Mouse (Mus musculus) kidney, adult 2 months (tissue): ENCODE results near the gene Ehd1. TPM values are rescaled to one million over a fixed set of nuclear protein-coding genes. Genes with fewer than 3 reads are reported as not detected.
A peak's percentile ranks its signal among the peaks of the same experiment; 100 is the strongest.

Experiments
- DNase-seq: peaks from one replicate; pipeline ENCODE4 v3.0.0; 2021
- H3K27ac ChIP-seq: fragments of 200-500 bp; 2 replicates; pipeline ENCODE4 v1.5.1; 2012; ENCODE audit warnings: low read depth, low read length, control low read depth, inconsistent platforms; ENCODE audit not compliant: insufficient read depth
- H3K27me3 ChIP-seq: fragments of 200-500 bp; replicated peaks from 2 replicates; pipeline ENCODE4 v1.6.1; 2012; ENCODE audit warnings: mild to moderate bottlenecking, moderate library complexity, low read length, inconsistent platforms; ENCODE audit not compliant: control insufficient read depth, insufficient read depth
- H3K36me3 ChIP-seq: fragments of 200-500 bp; 2 replicates; pipeline ENCODE4 v1.6.1; 2012; ENCODE audit warnings: mild to moderate bottlenecking, moderate library complexity, low read length, inconsistent platforms; ENCODE audit not compliant: control insufficient read depth, insufficient read depth
- H3K4me1 ChIP-seq: fragments of 200-500 bp; 2 replicates; pipeline ENCODE4 v1.6.1; 2011; ENCODE audit warnings: low read length; ENCODE audit not compliant: control insufficient read depth, insufficient read depth
- H3K4me3 ChIP-seq: fragments of 200-500 bp; 2 replicates; pipeline ENCODE4 v1.5.1; 2011; ENCODE audit warnings: mild to moderate bottlenecking, low read depth, low read length, control low read depth; ENCODE audit not compliant: insufficient read depth
- CTCF ChIP-seq: fragments of 200-500 bp; conservative IDR thresholded peaks from 2 replicates; pipeline ENCODE4 v1.5.1; 2011; ENCODE audit warnings: low read depth, mild to moderate bottlenecking, control low read depth, low read length, moderate library complexity, mixed read lengths; ENCODE audit not compliant: insufficient read depth, insufficient read length
- POLR2A ChIP-seq: fragments of 200-500 bp; IDR thresholded peaks from one replicate; pipeline ENCODE4 v1.6.1; 2011; ENCODE audit warnings: low read depth, low read length, control low read depth
- WGBS: fragments of 180-500 bp; shearing (Covaris S2); methylation state at CpG from one replicate; pipeline ENCODE4 v1.1.7; 2018; 5-methylcytosine and 5-hydroxymethylcytosine counted together
- polyA plus RNA-seq: library from polyadenylated mRNA; depleted of rRNA; stranded (reverse); fragments of >200 nt; gene quantifications from 2 replicates; pipeline ENCODE4 v1.2.3, GENCODE M21; 2012

Gene Ehd1
- polyA plus RNA-seq, 1 experiment, result 224 TPM

DNA sequence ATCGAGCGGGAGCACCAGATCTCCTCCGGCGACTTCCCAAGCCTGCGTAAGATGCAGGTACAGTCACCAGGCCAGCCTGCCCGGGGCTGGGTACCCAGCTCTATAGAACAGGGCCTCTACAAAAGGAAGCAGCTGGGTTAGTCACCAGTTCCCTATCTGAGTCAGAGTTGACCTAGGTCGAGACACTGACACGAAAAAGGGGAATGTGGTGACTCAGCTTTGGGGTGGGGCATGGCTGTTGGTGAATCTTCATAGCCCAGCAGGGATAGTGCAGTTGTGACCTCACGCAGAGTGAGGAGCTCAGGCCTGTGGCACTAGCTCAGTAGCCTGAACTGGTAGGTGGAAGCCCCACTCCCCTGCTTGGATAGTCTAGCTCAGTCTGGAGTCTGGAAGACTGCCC lies 21.1 kb downstream of the Ehd1 start:
- H3K36me3 ChIP-seq, result 0 out of 2 replicates have a peak, but pooled peaks cover 2% of the 10 kb centered on the region
- WGBS, result 66% methylated on average over 9 of the region's 9 CpGs
- no peak overlapping the region for H3K4me3 ChIP-seq
- TF ChIP-seq CTCF (no peak), POLR2A (no peak)
- H3K27me3 ChIP-seq, result no peaks in the 10 kb centered on the region
- no peak overlapping the region for H3K27ac ChIP-seq
- peak; percentile 71 for DNase-seq
- peaks cover 6% of the 10 kb centered on the region; the same call in 1 of the 2 replicates for H3K4me1 ChIP-seq

DNA sequence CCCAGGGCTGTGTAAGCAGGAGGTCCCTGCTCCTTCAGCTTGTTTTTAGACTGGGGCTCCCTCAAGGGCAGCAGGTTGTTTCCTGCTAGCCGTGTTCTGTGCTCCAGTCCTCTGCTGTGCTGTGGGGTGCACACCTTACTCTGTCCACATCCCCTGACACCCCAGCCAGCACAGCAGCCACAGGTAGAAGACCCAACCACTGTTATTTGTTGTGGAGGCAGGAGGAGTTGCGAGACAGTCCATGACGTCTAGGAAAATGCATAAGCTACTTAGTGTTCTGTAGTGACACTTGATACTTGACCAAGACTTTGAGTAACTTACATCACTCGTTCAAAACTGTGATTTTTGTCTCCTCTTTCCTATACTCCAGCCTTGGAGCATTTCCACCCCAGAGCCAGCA lies 22.5 kb downstream of the Ehd1 start:
- Histone ChIP-seq H3K27ac (peak overlapping the region; percentile 10; the same call in 1 of the 2 replicates), H3K4me1 (peaks cover 3% of the 10 kb centered on the region; the same call in 1 of the 2 replicates)
- WGBS, result 50% methylated on average over 4 of the region's 4 CpGs

DNA sequence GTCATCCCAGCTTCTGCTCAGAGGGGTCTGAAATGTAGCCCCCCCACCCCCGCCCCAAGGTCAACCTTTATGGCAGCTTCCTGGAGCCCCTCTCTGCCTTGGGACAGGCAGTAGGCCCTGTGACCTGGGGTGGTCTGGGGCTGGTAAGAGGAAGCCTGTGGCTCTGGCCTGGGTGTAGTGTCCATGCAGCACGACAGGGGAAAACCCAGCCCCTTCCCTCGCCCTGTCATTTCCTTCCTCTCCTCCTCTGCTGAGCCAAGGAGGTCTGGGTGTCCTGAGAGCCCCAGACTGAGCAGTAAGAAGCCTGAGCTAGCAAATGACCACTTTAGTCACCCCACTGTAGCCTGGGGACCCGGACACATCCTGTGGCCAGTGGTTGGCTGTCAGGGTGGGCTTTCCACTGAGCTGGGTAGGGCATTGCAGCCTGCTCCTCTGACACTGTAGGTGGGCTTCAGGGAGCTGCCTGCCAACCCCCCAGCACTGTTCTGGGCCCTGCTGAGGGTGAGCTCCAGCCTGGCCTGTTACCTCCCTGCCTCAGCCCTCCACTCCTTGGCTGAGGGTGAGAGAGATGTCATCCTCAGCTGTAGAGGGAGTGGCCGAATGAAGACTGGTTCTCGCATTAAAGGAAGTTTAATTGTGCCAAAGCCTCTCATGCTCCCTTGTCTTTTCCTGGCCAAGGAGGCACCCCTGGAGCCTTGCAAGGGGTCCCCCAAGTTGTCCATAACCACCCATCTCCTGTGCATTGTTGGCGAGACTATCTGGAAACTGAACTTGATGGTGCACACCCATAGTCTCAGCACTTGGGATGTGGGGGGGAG lies 23.1 kb downstream of the Ehd1 start:
- H3K27me3 ChIP-seq, result no peaks in the 10 kb centered on the region
- peaks cover 5% of the 10 kb centered on the region; the same call in 1 of the 2 replicates for H3K4me1 ChIP-seq
- H3K36me3 ChIP-seq, result 0 out of 2 replicates have a peak, but pooled peaks cover 2% of the 10 kb centered on the region
- H3K27ac ChIP-seq, result peak overlapping the region; percentile 84
- TF ChIP-seq CTCF, result 0 out of 2 replicates have a peak, but pooled peaks have one; percentile 3
- no peak for TF ChIP-seq POLR2A
- peak; percentile 49 for DNase-seq
- no peak overlapping the region for H3K4me3 ChIP-seq
- 71% methylated on average over 7 of the region's 7 CpGs for WGBS

More for the DNA sequence above, 22.5 kb downstream of the Ehd1 start:
- Histone ChIP-seq H3K4me3 (no peak overlapping the region), H3K27me3 (no peaks in the 10 kb centered on the region), H3K36me3 (0 out of 2 replicates have a peak, but pooled peaks cover 2% of the 10 kb centered on the region)
- TF ChIP-seq CTCF (no peak), POLR2A (no peak)
- no peak for DNase-seq

DNA sequence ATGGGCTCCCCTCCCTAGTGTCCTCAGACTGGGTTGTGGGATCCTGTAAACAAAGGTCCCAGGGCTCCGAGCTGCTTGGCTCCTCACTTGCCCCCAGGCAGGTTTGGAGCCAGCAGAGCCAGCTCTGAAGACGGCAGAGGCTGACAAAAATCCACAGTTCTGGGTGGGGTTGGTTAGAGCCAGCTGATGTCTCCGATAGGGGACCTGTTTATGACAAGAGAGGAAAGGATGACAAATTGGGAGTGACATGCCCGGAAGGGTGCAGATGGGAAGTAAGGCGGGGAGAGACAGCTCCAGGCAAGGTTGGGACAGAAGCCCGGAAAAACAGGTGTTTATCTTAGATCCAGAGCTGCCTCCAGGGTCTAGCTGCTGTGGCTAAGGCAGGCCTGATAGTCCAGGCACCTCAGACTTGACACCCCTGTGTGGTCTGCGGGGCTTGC lies 23.9 kb downstream of the Ehd1 start:
- Histone ChIP-seq H3K4me3 (no peak overlapping the region), H3K4me1 (peaks cover 6% of the 10 kb centered on the region; the same call in 1 of the 2 replicates), H3K36me3 (0 out of 2 replicates have a peak, but pooled peaks cover 2% of the 10 kb centered on the region), H3K27ac (peak overlapping the region; percentile 84), H3K27me3 (no peaks in the 10 kb centered on the region)
- TF ChIP-seq CTCF (no peak), POLR2A (no peak)
- peak; percentile 79 for DNase-seq
- WGBS, result 70% methylated on average over 7 of the region's 7 CpGs

DNA sequence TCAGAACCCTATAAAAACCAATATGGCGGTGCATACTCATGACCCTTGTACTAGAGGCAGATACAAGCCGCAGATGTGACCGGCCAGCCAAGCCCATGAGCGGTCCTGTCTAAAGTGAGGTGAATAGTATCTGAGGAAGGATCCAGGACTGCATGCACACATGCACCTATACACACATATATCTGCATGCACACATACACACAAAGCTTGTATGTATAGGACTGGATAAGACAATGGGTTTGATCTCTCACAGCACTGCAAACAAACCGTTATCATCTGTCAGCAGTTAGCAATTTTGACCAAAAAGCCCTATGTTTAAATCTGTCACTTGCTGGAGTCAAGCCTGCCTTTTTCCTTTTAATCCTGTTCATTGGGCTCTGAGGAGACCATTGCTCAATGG lies 25.6 kb downstream of the Ehd1 start:
- H3K4me3 ChIP-seq, result no peak overlapping the region
- H3K4me1 ChIP-seq, result peaks cover 13% of the 10 kb centered on the region
- H3K27me3 ChIP-seq, result no peaks in the 10 kb centered on the region
- no peak overlapping the region for H3K27ac ChIP-seq
- TF ChIP-seq CTCF (no peak), POLR2A (no peak)
- DNase-seq, result no peak
- H3K36me3 ChIP-seq, result 0 out of 2 replicates have a peak, but pooled peaks cover 2% of the 10 kb centered on the region
- 93% methylated on average over 5 of the region's 5 CpGs for WGBS

DNA sequence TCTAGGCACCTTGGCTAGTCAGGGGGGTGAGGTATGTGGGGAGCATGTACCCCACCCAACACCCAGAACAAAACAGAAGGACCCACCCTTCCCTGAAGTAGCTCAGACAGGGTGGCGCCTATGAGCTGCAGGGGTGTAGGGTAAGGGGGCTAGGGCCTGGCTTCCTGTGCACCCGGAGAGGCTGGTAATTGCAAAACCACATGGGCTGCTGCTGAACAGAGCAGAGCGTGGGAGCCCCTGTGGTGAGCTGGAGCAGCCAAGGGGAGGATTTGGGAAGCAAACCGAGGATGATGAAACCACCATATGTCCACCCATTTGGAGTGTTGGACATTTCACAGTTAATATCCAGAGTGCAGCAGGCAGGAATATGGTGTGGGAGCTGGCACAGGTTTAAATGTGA lies 26.0 kb downstream of the Ehd1 start:
- DNase-seq, result no peak
- 41% methylated on average over 4 of the region's 4 CpGs for WGBS
- Histone ChIP-seq H3K27ac (no peak overlapping the region), H3K36me3 (0 out of 2 replicates have a peak, but pooled peaks cover 2% of the 10 kb centered on the region), H3K4me3 (no peak overlapping the region), H3K4me1 (peaks cover 14% of the 10 kb centered on the region), H3K27me3 (no peaks in the 10 kb centered on the region)
- no peak for TF ChIP-seq CTCF
- no peak for TF ChIP-seq POLR2A

DNA sequence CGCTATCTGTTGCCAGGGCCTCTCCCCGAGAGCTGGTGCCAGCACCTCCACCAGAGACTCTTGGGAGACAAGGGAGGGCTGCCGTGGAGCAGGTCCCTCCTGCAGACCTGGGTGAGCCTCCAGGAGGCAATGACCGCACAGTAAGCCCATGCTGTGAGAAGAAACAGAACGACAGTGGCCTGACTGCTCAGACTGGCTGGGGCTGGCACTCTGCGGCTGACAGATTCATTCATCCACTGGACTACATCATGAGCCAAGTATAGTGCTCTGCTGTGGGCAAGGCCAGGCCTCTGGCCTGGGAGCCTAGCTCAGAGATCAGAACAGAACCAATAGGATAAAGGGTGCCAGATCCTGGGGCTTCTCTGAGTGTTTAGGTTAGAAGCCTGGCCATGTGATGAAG lies 27.3 kb downstream of the Ehd1 start:
- no peak overlapping the region for H3K4me3 ChIP-seq
- H3K27me3 ChIP-seq, result no peaks in the 10 kb centered on the region
- DNase-seq, result no peak
- H3K27ac ChIP-seq, result no peak overlapping the region
- H3K36me3 ChIP-seq, result no peaks in the 10 kb centered on the region
- H3K4me1 ChIP-seq, result peaks cover 18% of the 10 kb centered on the region
- no peak for TF ChIP-seq CTCF
- TF ChIP-seq POLR2A, result no peak
- 55% methylated on average over 6 of the region's 6 CpGs for WGBS
